Mouse (Mus musculus) stomach, adult 2 months (tissue): ENCODE data around the gene Vrk3. TPM values are rescaled to one million over a fixed set of nuclear protein-coding genes. Genes with fewer than 3 reads are reported as not detected.

Source experiments
- polyA plus RNA-seq: library from polyadenylated mRNA; depleted of rRNA; stranded (reverse); fragments of >200 nt; gene quantifications from 2 replicates; pipeline ENCODE4 v1.2.3, GENCODE M21; 2012; rRNA removed

Gene Vrk3
- 12.6 and 15.6 TPM in 2 replicates for polyA plus RNA-seq

GRCm38 (mm10) chr7:44748101-44749044 lies at the start of gene Vrk3:
Vrk3 (plus strand) TSS chr7:44748413.

GRCm38 (mm10) chr7:44708574-44708973 lies 39.6 kb upstream of the Vrk3 start, which contains the start of gene Izumo2:
Izumo2 (plus strand) TSS chr7:44708742.

GRCm38 (mm10) chr7:44750950-44751349 lies 2.7 kb downstream of the Vrk3 start, which contains the start of gene Zfp473:
Zfp473 (minus strand) TSS chr7:44751050.

GRCm38 (mm10) chr7:44815721-44816469 lies 67.7 kb downstream of the Vrk3 start, which contains the start of the genes Nup62 and Il4i1:
Nup62 (plus strand) TSS chr7:44816088.
Il4i1 (plus strand) TSS chr7:44816387.

GRCm38 (mm10) chr7:44816470-44817021 lies 68.3 kb downstream of the Vrk3 start, which contains the start of gene Atf5:
Atf5 (minus strand) TSS chr7:44816658.

Other genes with a start within 250 kb of the Vrk3 start
- gene Mybpc2, start 223.8 kb upstream of the Vrk3 start, polyA plus RNA-seq: 0.84 and 2.7 TPM in 2 replicates
- 2.3 and 4.4 TPM in 2 replicates for gene Spib, start 216.3 kb upstream of the Vrk3 start, polyA plus RNA-seq
- gene Pold1, start 199.6 kb upstream of the Vrk3 start, polyA plus RNA-seq: 16.1 and 17.2 TPM in 2 replicates
- 120 and 156 TPM in 2 replicates for gene Nr1h2, start 194.5 kb upstream of the Vrk3 start, polyA plus RNA-seq
- 1.3 and 2.4 TPM in 2 replicates for gene Napsa, start 176.0 kb upstream of the Vrk3 start, polyA plus RNA-seq
- gene Kcnc3, start 157.7 kb upstream of the Vrk3 start, polyA plus RNA-seq: 2.1 and 2.2 TPM in 2 replicates
- 37.3 and 39.8 TPM in 2 replicates for gene Myh14, start 77.6 kb upstream of the Vrk3 start, polyA plus RNA-seq
- gene Izumo2, start 39.7 kb upstream of the Vrk3 start, polyA plus RNA-seq: not detected in 2 replicates
- 0.02 TPM in 1 of 2 replicates, not detected in the other for gene Zfp473, start 2.6 kb downstream of the Vrk3 start, polyA plus RNA-seq
- 35.4 and 38.0 TPM in 2 replicates for gene Nup62, start 67.7 kb downstream of the Vrk3 start, polyA plus RNA-seq
- gene Il4i1, start 68.0 kb downstream of the Vrk3 start, polyA plus RNA-seq: 1.5 and 4.5 TPM in 2 replicates
- 166 and 337 TPM in 2 replicates for gene Atf5, start 68.2 kb downstream of the Vrk3 start, polyA plus RNA-seq
- 92.9 and 317 TPM in 2 replicates for gene Akt1s1, start 100.6 kb downstream of the Vrk3 start, polyA plus RNA-seq
- gene Tbc1d17, start 100.7 kb downstream of the Vrk3 start, polyA plus RNA-seq: 50.9 and 54.2 TPM in 2 replicates
- gene Pnkp, start 108.7 kb downstream of the Vrk3 start, polyA plus RNA-seq: 25.5 and 34.7 TPM in 2 replicates
- gene Ptov1, start 121.4 kb downstream of the Vrk3 start, polyA plus RNA-seq: 136 and 176 TPM in 2 replicates
- gene Med25, start 144.3 kb downstream of the Vrk3 start, polyA plus RNA-seq: 129 and 224 TPM in 2 replicates
- 47.7 and 54.0 TPM in 2 replicates for gene Fuz, start 147.7 kb downstream of the Vrk3 start, polyA plus RNA-seq
- gene Ap2a1, start 181.1 kb downstream of the Vrk3 start, polyA plus RNA-seq: 46.2 and 50.4 TPM in 2 replicates
- gene Tsks, start 194.8 kb downstream of the Vrk3 start, polyA plus RNA-seq: not detected in 2 replicates
- 8.3 and 10.7 TPM in 2 replicates for gene Cpt1c, start 226.4 kb downstream of the Vrk3 start, polyA plus RNA-seq
- gene Prmt1, start 238.2 kb downstream of the Vrk3 start, polyA plus RNA-seq: 35.4 and 37.3 TPM in 2 replicates
- gene Irf3, start 249.2 kb downstream of the Vrk3 start, polyA plus RNA-seq: 42.0 and 48.4 TPM in 2 replicates